Mouse (Mus musculus) midbrain, postnatal 0 days (tissue): ENCODE results near the gene Gm8113. TPM values are rescaled to one million over a fixed set of nuclear protein-coding genes. Genes with fewer than 3 reads are reported as not detected.
"Not testable (repeated sequence)": the region's sequence is repeated elsewhere in the genome, so short reads cannot be mapped to it uniquely, and the experiment has no call there.

Source experiments
- ATAC-seq: fragments of 200-750 bp; cut with Nextera tagmentation; 2 replicates; pipeline ENCODE4 v1.8.0; 2017; ENCODE audit warnings: moderate number of reproducible peaks, mild to moderate bottlenecking, moderate TSS enrichment, moderate library complexity; ENCODE audit not compliant: low FRiP score
- DNase-seq: peaks from one replicate; pipeline ENCODE4 v3.0.0-alpha.2; 2015; ENCODE audit warnings: low spot score
- H3K27ac ChIP-seq: fragments of 300-500 bp; sonication (generic); 2 replicates; pipeline ENCODE4 v1.5.1; 2014; ENCODE audit warnings: low read depth, mild to moderate bottlenecking, low read length, mixed read lengths
- H3K27me3 ChIP-seq: fragments of 300-500 bp; sonication (generic); 2 replicates; pipeline ENCODE4 v1.6.1; 2014; ENCODE audit warnings: low read length, control low read depth, mixed read lengths; ENCODE audit not compliant: insufficient read depth
- H3K36me3 ChIP-seq: fragments of 300-500 bp; sonication (generic); 2 replicates; pipeline ENCODE4 v1.6.1; 2014; ENCODE audit warnings: low read length, control low read depth, mixed read lengths; ENCODE audit not compliant: insufficient read depth
- H3K4me1 ChIP-seq: fragments of 300-500 bp; sonication (generic); 2 replicates; pipeline ENCODE4 v1.6.1; 2014; ENCODE audit warnings: mild to moderate bottlenecking, control low read depth, antibody characterized with exemption, low read length, mixed read lengths; ENCODE audit not compliant: insufficient read depth
- H3K4me2 ChIP-seq: fragments of 300-500 bp; sonication (generic); 2 replicates; pipeline ENCODE4 v1.6.1; 2014; ENCODE audit warnings: low read depth, mild to moderate bottlenecking, low read length, mixed read lengths; ENCODE audit not compliant: poor library complexity, severe bottlenecking
- H3K4me3 ChIP-seq: fragments of 300-500 bp; sonication (generic); 2 replicates; pipeline ENCODE4 v1.5.1; 2014; ENCODE audit warnings: low read depth, mild to moderate bottlenecking, low read length, moderate library complexity
- H3K9ac ChIP-seq: fragments of 300-500 bp; sonication (generic); replicated peaks from 2 replicates; pipeline ENCODE4 v1.6.1; 2014; ENCODE audit warnings: mild to moderate bottlenecking, low read length, moderate library complexity, mixed read lengths; ENCODE audit not compliant: poor library complexity, severe bottlenecking
- H3K9me3 ChIP-seq: fragments of 300-500 bp; sonication (generic); 2 replicates; pipeline ENCODE4 v1.6.1; 2016; ENCODE audit warnings: low read length, control low read depth
- CTCF ChIP-seq: IDR thresholded peaks from 2 replicates; pipeline ENCODE4 v1.5.1; 2016; ENCODE audit warnings: antibody characterized with exemption, mild to moderate bottlenecking
- WGBS: fragments of 180-500 bp; shearing (Covaris S2); extraction: QIAGEN DNeasy Blood & Tissue Kit; methylation state at CpG from one replicate; pipeline ENCODE4 v1.1.7; 2014; 5-methylcytosine and 5-hydroxymethylcytosine counted together
- polyA plus RNA-seq: library from polyadenylated mRNA; unstranded; fragments of >200 nt; fragmentation: Nextera tagmentation; extraction: Ambion mirVana; gene quantifications from 2 replicates; pipeline ENCODE4 v1.2.1, GENCODE M21; 2015
- total RNA-seq: library from RNA; depleted of rRNA; stranded (reverse); fragments of >200 nt; gene quantifications from 2 replicates; pipeline ENCODE4 v1.2.3, GENCODE M21; 2014; rRNA removed

The Gm8113 gene
- total and polyA plus RNA-seq, 2 experiments from 2014 or later = 1.9 to 2.4 TPM

DNA sequence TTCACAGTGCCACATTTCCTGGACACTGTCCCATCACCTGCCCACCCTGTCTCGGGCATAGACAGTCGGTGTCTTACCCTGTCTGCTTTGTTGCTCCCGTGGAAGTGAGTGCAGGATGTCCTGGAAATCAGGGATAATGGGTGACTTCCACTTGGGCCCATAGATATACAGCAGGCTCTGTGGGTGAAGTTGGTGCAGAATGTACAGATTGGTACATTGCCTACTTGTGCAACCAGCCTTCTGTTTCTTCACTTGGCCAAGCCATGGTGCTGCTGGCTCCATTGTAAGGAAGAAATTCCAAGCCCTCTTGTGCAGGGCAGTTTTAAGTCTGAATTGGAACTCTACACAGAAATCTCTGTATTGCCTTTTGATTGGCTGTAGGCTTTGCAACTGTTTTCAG is 1.7 kb upstream of the Gm8113 start, which contains the start of gene Ear10:
Ear10 (minus strand) TSS at position 101 of the 400 bp plus-strand sequence.
- H3K9me3 ChIP-seq, H3K4me1 ChIP-seq, H3K27me3 ChIP-seq, H3K36me3 ChIP-seq, H3K4me2 ChIP-seq, H3K27ac ChIP-seq, H3K4me3 ChIP-seq, DNase-seq, H3K9ac ChIP-seq, ATAC-seq: not testable (repeated sequence)
- 92% methylated on average over 3 of the region's 3 CpGs for WGBS

- H3K9ac ChIP-seq, H3K27ac ChIP-seq, H3K4me1 ChIP-seq, H3K9me3 ChIP-seq, H3K27me3 ChIP-seq, H3K36me3 ChIP-seq: not testable (repeated sequence)
- 3% methylated on average over 21 of the region's 21 CpGs for WGBS
- peak overlapping the region; percentile 42 for H3K4me2 ChIP-seq
- peak overlapping the region; percentile 41 for H3K4me3 ChIP-seq
- peak; percentile 42 for DNase-seq
- peak; percentile 54; the same call in 1 of the 2 replicates for ATAC-seq
Observed at GRCm38 (mm10) chr14:43925404-43925950, 287 bp downstream of the Gm8113 start.

- TF ChIP-seq CTCF = peak; percentile 77
- H3K4me3 ChIP-seq, H3K4me1 ChIP-seq, ATAC-seq, H3K9me3 ChIP-seq, H3K27ac ChIP-seq, H3K4me2 ChIP-seq, H3K9ac ChIP-seq, H3K36me3 ChIP-seq, H3K27me3 ChIP-seq: not testable (repeated sequence)
- DNase-seq = peak; percentile 48
- WGBS = 22% methylated on average over 8 of the region's 8 CpGs
Observed at GRCm38 (mm10) chr14:43932991-43933390, 7.8 kb downstream of the Gm8113 start.

GRCm38 (mm10) chr14:43933399-43933798 is 8.2 kb downstream of the Gm8113 start:
- 46% methylated on average over 5 of the region's 5 CpGs for WGBS
- H3K27me3 ChIP-seq, ATAC-seq, H3K36me3 ChIP-seq, H3K4me2 ChIP-seq, H3K4me3 ChIP-seq, H3K9ac ChIP-seq, H3K27ac ChIP-seq, DNase-seq, H3K4me1 ChIP-seq, H3K9me3 ChIP-seq: not testable (repeated sequence)

DNA sequence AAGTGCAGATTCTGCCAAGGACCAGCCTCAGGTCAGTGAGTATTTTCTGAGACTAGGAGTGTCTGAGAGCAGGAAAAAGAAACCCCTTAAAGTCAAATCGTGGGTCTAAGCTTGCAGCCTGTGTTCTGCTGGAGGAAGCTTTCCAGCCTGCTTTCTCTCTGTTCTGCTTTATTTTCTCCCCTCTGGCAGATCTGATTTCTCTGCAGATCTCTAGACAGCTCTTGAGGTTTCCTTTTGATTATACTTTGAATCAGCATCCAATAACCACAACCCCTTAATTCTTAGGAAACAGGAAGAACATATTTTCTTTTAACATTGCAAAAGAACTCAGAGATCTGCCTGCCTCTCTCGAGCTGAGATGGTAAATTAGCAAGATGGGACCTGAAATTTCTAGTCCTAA is 28.2 kb downstream of the Gm8113 start:
- not testable (repeated sequence) for H3K9ac ChIP-seq, ATAC-seq, H3K9me3 ChIP-seq, H3K27ac ChIP-seq, H3K36me3 ChIP-seq, DNase-seq, H3K4me2 ChIP-seq, H3K4me3 ChIP-seq, H3K27me3 ChIP-seq, H3K4me1 ChIP-seq
- WGBS = 42% methylated on average over 1 of the region's 2 CpGs

GRCm38 (mm10) chr14:43955074-43955473 is 29.9 kb downstream of the Gm8113 start:
- not testable (repeated sequence) for ATAC-seq, H3K9me3 ChIP-seq, H3K36me3 ChIP-seq, H3K9ac ChIP-seq, H3K27me3 ChIP-seq, H3K4me2 ChIP-seq, H3K27ac ChIP-seq, H3K4me3 ChIP-seq, H3K4me1 ChIP-seq, DNase-seq
- WGBS = no CpG with 5 or more reads among the region's 1 CpGs

DNA sequence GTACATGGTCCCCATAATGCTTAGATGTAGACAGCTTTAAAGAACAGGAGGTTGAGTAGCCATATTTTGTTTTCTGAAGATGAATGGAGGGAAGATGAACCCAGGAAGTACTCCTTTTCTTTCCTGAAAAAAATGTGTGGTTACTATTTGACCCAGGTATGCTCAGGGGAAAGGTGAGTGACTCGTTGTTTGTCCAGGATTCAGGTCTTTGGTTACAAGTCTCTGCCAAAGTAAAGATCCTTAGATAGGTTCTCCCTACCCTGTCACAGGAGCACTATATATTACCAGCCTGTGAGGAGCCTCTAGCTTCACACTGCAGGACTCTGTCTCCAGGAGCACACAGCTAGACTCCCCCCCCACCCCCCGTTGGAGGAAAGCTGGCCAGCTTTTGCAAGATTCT is 31.6 kb downstream of the Gm8113 start, which contains the start of gene Ang5:
Ang5 (plus strand) TSS at position 301 of the 400 bp plus-strand sequence.
- not testable (repeated sequence) for H3K4me1 ChIP-seq, DNase-seq, H3K4me3 ChIP-seq, H3K36me3 ChIP-seq, H3K27me3 ChIP-seq, ATAC-seq, H3K9me3 ChIP-seq, H3K27ac ChIP-seq, H3K4me2 ChIP-seq, H3K9ac ChIP-seq
- WGBS = no CpG with 5 or more reads among the region's 2 CpGs

Other genes with a start within 250 kb of the Gm8113 start
- not detected in 2 replicates for gene Gm8165, start 248.2 kb upstream of the Gm8113 start, total RNA-seq
- gene Gm8165, start 248.2 kb upstream of the Gm8113 start, polyA plus RNA-seq = not detected in 2 replicates
- 0.33 and 0.52 TPM in 2 replicates for gene Gm7324, start 227.6 kb upstream of the Gm8113 start, total RNA-seq
- 0.88 and 1.2 TPM in 2 replicates for gene Gm7324, start 227.6 kb upstream of the Gm8113 start, polyA plus RNA-seq
- not detected in 2 replicates for gene Gm16506, start 197.9 kb upstream of the Gm8113 start, total RNA-seq
- not detected in 2 replicates for gene Gm16506, start 197.9 kb upstream of the Gm8113 start, polyA plus RNA-seq
- not detected in 2 replicates for gene Gm6526, start 177.5 kb upstream of the Gm8113 start, total RNA-seq
- not detected in 2 replicates for gene Gm6526, start 177.5 kb upstream of the Gm8113 start, polyA plus RNA-seq
- not detected in 2 replicates for gene Gm8180, start 140.6 kb upstream of the Gm8113 start, total RNA-seq
- gene Gm8180, start 140.6 kb upstream of the Gm8113 start, polyA plus RNA-seq = not detected in 2 replicates
- not detected in 2 replicates for gene Ear1, start 49.9 kb upstream of the Gm8113 start, total RNA-seq
- not detected in 2 replicates for gene Ear1, start 49.9 kb upstream of the Gm8113 start, polyA plus RNA-seq
- not detected in 2 replicates for gene Ear10, start 1.8 kb upstream of the Gm8113 start, total RNA-seq
- not detected in 2 replicates for gene Ear10, start 1.8 kb upstream of the Gm8113 start, polyA plus RNA-seq
- not detected in 2 replicates for gene Ang5, start 31.7 kb downstream of the Gm8113 start, total RNA-seq
- not detected in 2 replicates for gene Ang5, start 31.7 kb downstream of the Gm8113 start, polyA plus RNA-seq
- not detected in 2 replicates for gene Ang6, start 76.9 kb downstream of the Gm8113 start, total RNA-seq
- gene Ang6, start 76.9 kb downstream of the Gm8113 start, polyA plus RNA-seq = not detected in 2 replicates
- not detected in 2 replicates for gene Ear2, start 177.3 kb downstream of the Gm8113 start, total RNA-seq
- not detected in 2 replicates for gene Ear2, start 177.3 kb downstream of the Gm8113 start, polyA plus RNA-seq
- not detected in 2 replicates for gene Gm3327, start 198.5 kb downstream of the Gm8113 start, total RNA-seq
- not detected in 2 replicates for gene Gm3327, start 198.5 kb downstream of the Gm8113 start, polyA plus RNA-seq